Mouse (Mus musculus): ENCODE results near the gene Hc. TPM values are rescaled to one million over a fixed set of nuclear protein-coding genes. Genes with fewer than 3 reads are reported as not detected.

Hc gene
- polyA plus RNA-seq, 1 experiment from 2014 or later = 0.26 TPM

DNA sequence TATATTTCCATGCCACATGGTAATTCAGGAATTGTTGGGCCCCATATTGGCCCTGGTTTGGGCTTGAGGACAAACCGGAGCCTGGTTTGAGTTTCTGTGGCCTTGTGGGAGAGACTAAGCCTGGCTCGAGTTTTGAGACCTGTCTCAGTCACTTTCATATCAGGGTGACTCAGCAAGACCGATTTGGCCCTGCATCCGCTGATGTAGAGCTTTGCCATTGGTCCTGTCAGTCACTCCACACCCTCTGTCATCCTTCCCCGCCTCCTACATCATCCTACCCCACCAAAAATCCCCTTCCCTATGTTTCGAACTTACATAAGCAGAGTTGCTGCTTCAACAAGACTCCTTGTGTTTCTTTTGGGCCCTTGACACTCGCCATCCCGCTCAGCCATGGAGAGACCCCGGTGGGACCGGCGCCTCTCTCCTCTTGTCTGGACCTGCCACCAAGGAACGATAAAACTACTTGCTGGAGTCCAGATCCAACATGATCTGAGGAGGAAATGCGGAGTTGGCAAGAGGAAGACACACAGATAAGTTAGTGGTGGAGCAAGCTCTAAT is 5.4 kb upstream of the Hc start:
- H3K36me3 ChIP-seq (ENCODE audit: control insufficient read depth, insufficient read depth, low read length) = no peaks in the 10 kb centered on the region
- no peak overlapping the region for H3K27ac ChIP-seq (ENCODE audit: low read depth, low read length)
- WGBS = 92% methylated on average over 13 of the region's 13 CpGs
- H3K4me3 ChIP-seq (ENCODE audit: low read depth, low read length) = no peak overlapping the region
- no peak overlapping the region for H3K9ac ChIP-seq (ENCODE audit: low read length)
- H3K9me3 ChIP-seq (ENCODE audit: control insufficient read depth, low read length) = no peaks in the 10 kb centered on the region
- DNase-seq (ENCODE audit: low spot score, missing footprints) (no peak), ATAC-seq (ENCODE audit: low FRiP score) (no peak)
- H3K27me3 ChIP-seq (ENCODE audit: control insufficient read depth, insufficient read depth, low read length) = no peaks in the 10 kb centered on the region
- H3K4me2 ChIP-seq = no peak overlapping the region
- no peaks in the 10 kb centered on the region for H3K4me1 ChIP-seq (ENCODE audit: control insufficient read depth, insufficient read depth, low read length)

DNA sequence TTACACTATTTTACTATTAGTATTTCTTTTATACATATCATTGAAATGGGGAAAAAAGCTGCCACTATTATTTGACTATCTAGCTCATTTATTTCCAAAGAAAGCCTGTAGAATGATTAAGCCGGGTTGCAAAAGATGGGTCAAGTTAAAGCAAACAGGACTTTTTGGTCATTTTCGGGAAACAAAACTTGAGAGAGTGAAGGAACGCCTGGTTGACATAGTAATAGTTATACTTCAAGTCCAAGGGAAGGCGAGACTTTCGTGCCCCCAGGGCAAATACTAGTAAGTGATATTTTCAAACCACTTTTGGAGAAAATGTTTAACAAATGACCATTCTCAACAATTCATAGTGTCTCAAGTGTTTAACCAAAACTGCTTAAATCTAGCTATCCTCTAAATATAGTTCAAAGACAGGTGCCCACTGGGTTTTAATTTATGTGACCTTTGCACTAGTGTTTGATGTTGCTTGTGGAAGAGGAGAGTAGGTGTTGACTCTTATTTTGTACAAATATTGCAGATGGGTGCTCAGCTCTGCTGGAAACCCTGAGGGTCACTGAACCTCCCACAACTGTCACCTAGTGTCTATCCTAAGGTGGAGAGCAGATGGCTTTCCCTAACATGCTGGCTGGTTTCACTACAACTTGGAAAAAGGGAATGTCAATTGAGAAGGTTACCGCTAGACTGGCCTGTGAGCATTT is 2.2 kb upstream of the Hc start:
- no peaks in the 10 kb centered on the region for H3K27me3 ChIP-seq (ENCODE audit: control insufficient read depth, insufficient read depth, low read length)
- no peaks in the 10 kb centered on the region for H3K4me1 ChIP-seq (ENCODE audit: control insufficient read depth, insufficient read depth, low read length)
- ATAC-seq (ENCODE audit: low FRiP score) (no peak), DNase-seq (ENCODE audit: low spot score, missing footprints) (no peak)
- no peaks in the 10 kb centered on the region for H3K36me3 ChIP-seq (ENCODE audit: control insufficient read depth, insufficient read depth, low read length)
- no peak overlapping the region for H3K9ac ChIP-seq (ENCODE audit: low read length)
- no peak overlapping the region for H3K27ac ChIP-seq (ENCODE audit: low read depth, low read length)
- no peak overlapping the region for H3K4me2 ChIP-seq
- WGBS = 92% methylated on average over 6 of the region's 6 CpGs
- no peaks in the 10 kb centered on the region for H3K9me3 ChIP-seq (ENCODE audit: control insufficient read depth, low read length)
- H3K4me3 ChIP-seq (ENCODE audit: low read depth, low read length) = no peak overlapping the region

- no peaks in the 10 kb centered on the region for H3K9me3 ChIP-seq (ENCODE audit: control insufficient read depth, low read length)
- H3K27me3 ChIP-seq (ENCODE audit: control insufficient read depth, insufficient read depth, low read length) = no peaks in the 10 kb centered on the region
- no peaks in the 10 kb centered on the region for H3K36me3 ChIP-seq (ENCODE audit: control insufficient read depth, insufficient read depth, low read length)
- H3K4me3 ChIP-seq (ENCODE audit: low read depth, low read length) = no peak overlapping the region
- no peak overlapping the region for H3K4me2 ChIP-seq
- H3K4me1 ChIP-seq (ENCODE audit: control insufficient read depth, insufficient read depth, low read length) = no peaks in the 10 kb centered on the region
- WGBS = 88% methylated on average over 6 of the region's 6 CpGs
- no peak overlapping the region for H3K9ac ChIP-seq (ENCODE audit: low read length)
- DNase-seq (ENCODE audit: low spot score, missing footprints) (no peak), ATAC-seq (ENCODE audit: low FRiP score) (no peak)
- H3K27ac ChIP-seq (ENCODE audit: low read depth, low read length) = no peak overlapping the region
These were observed 341 bp downstream of the Hc start for GRCm38 (mm10) chr2:35060897-35061296.

DNA sequence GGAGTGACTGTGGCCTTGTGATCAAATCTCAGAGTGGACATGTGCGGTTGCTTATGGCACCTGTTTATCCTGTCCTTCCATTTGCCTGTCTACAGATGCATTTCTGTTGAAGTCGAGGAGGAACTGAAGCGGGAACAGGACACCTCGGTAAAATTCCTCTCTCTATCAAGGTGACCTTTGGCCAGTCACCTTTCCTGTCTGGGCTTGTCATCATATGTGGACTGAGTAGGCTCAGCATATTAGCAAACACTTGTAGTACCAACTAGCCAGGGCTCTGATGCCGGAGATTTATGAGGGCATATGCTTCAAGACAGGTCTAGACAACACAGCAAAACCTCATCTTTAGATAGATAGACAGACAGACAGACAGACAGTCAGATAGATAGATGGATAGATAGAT is 982 bp downstream of the Hc start:
- DNase-seq (ENCODE audit: low spot score, missing footprints) (no peak), ATAC-seq (ENCODE audit: low FRiP score) (no peak)
- H3K4me1 ChIP-seq (ENCODE audit: control insufficient read depth, insufficient read depth, low read length) = no peaks in the 10 kb centered on the region
- no peak overlapping the region for H3K9ac ChIP-seq (ENCODE audit: low read length)
- H3K9me3 ChIP-seq (ENCODE audit: control insufficient read depth, low read length) = no peaks in the 10 kb centered on the region
- no peaks in the 10 kb centered on the region for H3K36me3 ChIP-seq (ENCODE audit: control insufficient read depth, insufficient read depth, low read length)
- H3K27me3 ChIP-seq (ENCODE audit: control insufficient read depth, insufficient read depth, low read length) = no peaks in the 10 kb centered on the region
- no peak overlapping the region for H3K27ac ChIP-seq (ENCODE audit: low read depth, low read length)
- 92% methylated on average over 5 of the region's 5 CpGs for WGBS
- no peak overlapping the region for H3K4me3 ChIP-seq (ENCODE audit: low read depth, low read length)
- no peak overlapping the region for H3K4me2 ChIP-seq

- H3K27ac ChIP-seq (ENCODE audit: low read depth, low read length) = no peak overlapping the region
- H3K4me1 ChIP-seq (ENCODE audit: control insufficient read depth, insufficient read depth, low read length) = no peaks in the 10 kb centered on the region
- WGBS = 90% methylated on average over 2 of the region's 2 CpGs
- H3K36me3 ChIP-seq (ENCODE audit: control insufficient read depth, insufficient read depth, low read length) = no peaks in the 10 kb centered on the region
- no peak overlapping the region for H3K9ac ChIP-seq (ENCODE audit: low read length)
- ATAC-seq (ENCODE audit: low FRiP score) (no peak), DNase-seq (ENCODE audit: low spot score, missing footprints) (no peak)
- no peaks in the 10 kb centered on the region for H3K9me3 ChIP-seq (ENCODE audit: control insufficient read depth, low read length)
- no peaks in the 10 kb centered on the region for H3K27me3 ChIP-seq (ENCODE audit: control insufficient read depth, insufficient read depth, low read length)
- H3K4me2 ChIP-seq = no peak overlapping the region
- no peak overlapping the region for H3K4me3 ChIP-seq (ENCODE audit: low read depth, low read length)
These were observed 2.9 kb downstream of the Hc start for GRCm38 (mm10) chr2:35058325-35058724.

- no peaks in the 10 kb centered on the region for H3K4me1 ChIP-seq (ENCODE audit: control insufficient read depth, insufficient read depth, low read length)
- no peaks in the 10 kb centered on the region for H3K9me3 ChIP-seq (ENCODE audit: control insufficient read depth, low read length)
- H3K36me3 ChIP-seq (ENCODE audit: control insufficient read depth, insufficient read depth, low read length) = no peaks in the 10 kb centered on the region
- no peak for DNase-seq (ENCODE audit: low spot score, missing footprints)
- WGBS = 90% methylated on average over 11 of the region's 11 CpGs
- H3K27me3 ChIP-seq (ENCODE audit: control insufficient read depth, insufficient read depth, low read length) = no peaks in the 10 kb centered on the region
- no peak overlapping the region for H3K27ac ChIP-seq (ENCODE audit: low read depth, low read length)
- no peak for ATAC-seq (ENCODE audit: low FRiP score)
- H3K9ac ChIP-seq (ENCODE audit: low read length) = no peak overlapping the region
- H3K4me2 ChIP-seq = no peak overlapping the region
- no peak overlapping the region for H3K4me3 ChIP-seq (ENCODE audit: low read depth, low read length)
These were observed 4.0 kb downstream of the Hc start for GRCm38 (mm10) chr2:35057243-35057642.

- WGBS = 38% methylated on average over 5 of the region's 5 CpGs
- DNase-seq (ENCODE audit: low spot score, missing footprints) = peak; percentile 91
These were observed 12.4 kb downstream of the Hc start for GRCm38 (mm10) chr2:35048851-35049250.

DNA sequence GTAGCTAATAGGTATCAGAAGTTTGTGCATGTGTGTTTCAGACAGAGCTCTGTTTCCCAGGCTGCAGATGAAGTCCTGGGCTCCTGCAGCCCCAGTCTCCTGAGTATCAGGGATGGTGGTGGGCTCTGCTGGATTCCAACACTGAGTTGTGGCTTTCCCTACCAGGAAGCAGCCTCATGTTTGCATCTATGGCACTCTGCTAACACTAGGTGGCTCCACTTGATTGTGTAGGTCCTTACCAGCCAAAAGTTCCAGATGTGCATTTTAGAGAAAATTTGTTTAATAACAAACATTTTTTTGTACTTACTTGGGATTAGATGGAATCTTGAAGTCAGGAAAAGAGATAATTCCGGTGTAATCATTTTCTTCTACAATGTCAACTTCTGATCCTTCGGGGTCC is 16.3 kb downstream of the Hc start:
- Histone ChIP-seq H3K4me3 (ENCODE audit: low read depth, low read length) (no peak overlapping the region), H3K4me1 (ENCODE audit: control insufficient read depth, insufficient read depth, low read length) (no peaks in the 10 kb centered on the region), H3K36me3 (ENCODE audit: control insufficient read depth, insufficient read depth, low read length) (no peaks in the 10 kb centered on the region), H3K27ac (ENCODE audit: low read depth, low read length) (no peak overlapping the region), H3K27me3 (ENCODE audit: control insufficient read depth, insufficient read depth, low read length) (no peaks in the 10 kb centered on the region), H3K9ac (ENCODE audit: low read length) (no peak overlapping the region), H3K9me3 (ENCODE audit: control insufficient read depth, low read length) (no peaks in the 10 kb centered on the region), H3K4me2 (no peak overlapping the region)
- ATAC-seq (ENCODE audit: low FRiP score) = no peak
- DNase-seq (ENCODE audit: low spot score, missing footprints) = no peak
- 75% methylated on average over 2 of the region's 2 CpGs for WGBS

More at GRCm38 (mm10) chr2:35048851-35049250, 12.4 kb downstream of the Hc start:
- no peak for ATAC-seq (ENCODE audit: low FRiP score)
- H3K27ac ChIP-seq (ENCODE audit: low read depth, low read length) = no peak overlapping the region
- H3K4me3 ChIP-seq (ENCODE audit: low read depth, low read length) = no peak overlapping the region
- H3K27me3 ChIP-seq (ENCODE audit: control insufficient read depth, insufficient read depth, low read length) = no peaks in the 10 kb centered on the region
- H3K4me2 ChIP-seq = no peak overlapping the region
- H3K9ac ChIP-seq (ENCODE audit: low read length) = no peak overlapping the region
- H3K4me1 ChIP-seq (ENCODE audit: control insufficient read depth, insufficient read depth, low read length) = no peaks in the 10 kb centered on the region
- H3K9me3 ChIP-seq (ENCODE audit: control insufficient read depth, low read length) = no peaks in the 10 kb centered on the region
- H3K36me3 ChIP-seq (ENCODE audit: control insufficient read depth, insufficient read depth, low read length) = no peaks in the 10 kb centered on the region

- ATAC-seq (ENCODE audit: low FRiP score) = no peak
- no peak for DNase-seq (ENCODE audit: low spot score, missing footprints)
- no peak overlapping the region for H3K4me2 ChIP-seq
- no peaks in the 10 kb centered on the region for H3K36me3 ChIP-seq (ENCODE audit: control insufficient read depth, insufficient read depth, low read length)
- H3K9me3 ChIP-seq (ENCODE audit: control insufficient read depth, low read length) = no peaks in the 10 kb centered on the region
- no peak overlapping the region for H3K27ac ChIP-seq (ENCODE audit: low read depth, low read length)
- WGBS = 92% methylated on average over 9 of the region's 9 CpGs
- H3K9ac ChIP-seq (ENCODE audit: low read length) = no peak overlapping the region
- H3K4me1 ChIP-seq (ENCODE audit: control insufficient read depth, insufficient read depth, low read length) = no peaks in the 10 kb centered on the region
- no peak overlapping the region for H3K4me3 ChIP-seq (ENCODE audit: low read depth, low read length)
- H3K27me3 ChIP-seq (ENCODE audit: control insufficient read depth, insufficient read depth, low read length) = no peaks in the 10 kb centered on the region
These were observed 22.5 kb downstream of the Hc start for GRCm38 (mm10) chr2:35038580-35039375.

All from midbrain, embryonic 11.5 days (tissue).